Mouse (Mus musculus): Measurements from ENCODE around the gene Rnf168.
"Not testable (repeated sequence)": the region's sequence is repeated elsewhere in the genome, so short reads cannot be mapped to it uniquely, and the experiment has no call there.

Rnf168 gene

GRCm38 (mm10) chr16:32277308-32278256, at the start of gene Rnf168:
Gene Rnf168 (plus strand): TSS chr16:32277459.
- DNase-seq (ENCODE audit: low spot score): peak; percentile 76

DNA sequence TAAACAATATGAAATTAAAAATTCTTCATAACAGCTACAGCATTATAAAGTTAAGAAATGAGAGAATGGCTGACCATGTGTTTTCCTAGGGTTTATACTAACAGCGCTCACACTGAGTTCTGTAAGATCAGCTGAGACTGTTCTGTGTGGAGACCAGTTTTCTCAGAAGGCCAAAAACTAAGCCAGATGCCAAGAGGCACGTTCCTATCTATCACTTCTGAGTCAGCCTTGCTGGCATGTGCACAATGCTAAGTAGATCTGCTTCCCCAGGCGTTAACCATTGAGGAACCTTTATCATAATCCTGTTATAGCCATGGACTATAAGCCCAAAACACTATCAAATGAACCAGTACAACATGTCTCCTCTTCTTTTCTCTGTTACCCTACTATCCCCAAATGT, 45.2 kb upstream of the Rnf168 start:
- DNase-seq (ENCODE audit: low spot score): not testable (repeated sequence)

- DNase-seq (ENCODE audit: low spot score): no peak
These were observed 39.2 kb upstream of the Rnf168 start for GRCm38 (mm10) chr16:32237930-32238680.

GRCm38 (mm10) chr16:32239428-32240312, 37.6 kb upstream of the Rnf168 start:
- no peak for DNase-seq (ENCODE audit: low spot score)

DNA sequence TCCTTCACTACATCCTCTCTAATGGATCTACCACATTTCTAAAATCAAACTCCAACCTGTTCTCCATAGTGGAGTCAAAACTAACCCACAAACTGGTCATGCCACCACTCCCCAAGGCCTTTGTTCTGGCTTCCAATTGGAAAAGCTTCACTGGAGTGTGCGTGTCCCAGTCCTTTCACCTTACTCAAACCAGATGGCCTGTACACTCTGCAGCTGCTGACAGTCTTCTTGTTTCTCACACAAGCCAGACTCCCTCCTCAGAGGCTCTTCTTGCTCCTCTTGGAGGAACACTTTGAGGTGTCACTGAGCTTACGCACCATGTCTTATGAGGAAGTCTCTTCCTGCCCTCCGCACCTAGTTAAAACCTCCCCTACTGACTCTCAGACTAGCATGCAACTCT, 33.4 kb upstream of the Rnf168 start:
- DNase-seq (ENCODE audit: low spot score): no peak

DNA sequence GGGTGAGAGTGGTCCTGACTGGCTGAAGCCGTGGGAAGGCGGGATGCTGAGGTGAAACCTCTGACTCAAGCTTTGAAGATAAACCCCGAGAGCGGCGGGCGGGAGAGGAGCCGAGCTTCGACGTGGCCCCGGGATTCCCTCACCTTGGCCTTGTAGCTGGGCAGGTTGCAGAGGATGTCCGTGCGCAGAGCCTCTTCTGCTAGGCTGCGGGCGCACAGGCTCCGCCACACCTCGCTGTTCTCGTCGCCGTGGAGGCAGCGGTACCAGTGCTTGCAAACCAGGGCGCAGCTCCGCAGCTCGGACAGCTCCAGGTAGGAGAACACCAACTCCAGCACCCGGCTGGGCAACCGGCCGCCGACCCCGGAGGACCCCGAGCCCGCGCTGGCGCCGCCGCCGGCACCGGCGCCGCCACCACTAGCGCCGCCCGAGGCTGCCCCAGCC, 30.9 kb upstream of the Rnf168 start:
- DNase-seq (ENCODE audit: low spot score): peak; percentile 19

DNA sequence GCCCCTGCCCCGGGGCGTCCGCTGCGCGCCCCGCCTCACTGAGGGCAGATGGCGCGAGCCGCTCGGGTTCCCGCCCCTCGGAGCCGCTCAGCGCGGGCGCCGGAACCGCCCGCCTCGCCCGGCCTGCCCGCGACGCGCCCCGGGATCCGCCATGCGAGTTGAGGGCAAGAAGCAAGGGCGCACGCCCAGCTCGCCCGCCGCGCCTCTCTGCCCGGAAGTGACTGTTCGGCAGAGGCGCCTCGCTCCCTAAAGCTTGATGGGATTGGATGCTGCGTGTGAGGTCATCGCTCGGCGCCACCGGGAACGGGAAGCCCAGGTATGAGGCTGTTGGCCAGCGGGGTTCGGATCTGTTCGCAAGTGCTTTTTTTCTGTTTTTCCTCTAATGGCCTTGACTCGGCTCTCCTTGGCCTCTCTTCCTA, 30.3 kb upstream of the Rnf168 start, which contains the start of the genes Fbxo45 and Wdr53:
TSS of gene Fbxo45 (minus strand) at position 207 of the 419 bp plus-strand sequence.
TSS of gene Wdr53 (plus strand) at position 276 of the 419 bp plus-strand sequence.
- peak; percentile 93 for DNase-seq (ENCODE audit: low spot score)

- DNase-seq (ENCODE audit: low spot score): not testable (repeated sequence)
These were observed 13.0 kb upstream of the Rnf168 start for GRCm38 (mm10) chr16:32264225-32264624.

DNA sequence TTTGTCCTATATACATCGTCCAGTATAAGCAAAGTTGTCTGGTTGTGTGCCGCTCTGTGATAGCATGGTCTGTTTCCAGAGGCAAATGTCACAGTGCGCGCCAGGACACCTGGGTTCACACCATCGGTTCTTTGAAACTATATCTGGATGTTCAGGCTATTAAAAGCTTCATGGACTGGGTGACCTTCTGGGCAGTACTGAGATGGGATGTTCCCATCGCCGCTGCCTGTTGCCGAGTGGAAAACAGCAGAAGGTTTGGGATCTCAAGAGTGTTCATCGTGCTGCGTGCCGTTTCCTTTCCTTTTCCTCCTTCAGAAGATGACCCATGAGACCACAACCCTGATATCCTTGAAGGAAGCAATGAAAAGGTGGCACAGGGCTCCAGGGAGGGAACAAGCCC, 6.0 kb upstream of the Rnf168 start, which contains the start of gene Smco1:
TSS of gene Smco1 (plus strand) at position 178 of the 400 bp plus-strand sequence.
- DNase-seq (ENCODE audit: low spot score): no peak

DNA sequence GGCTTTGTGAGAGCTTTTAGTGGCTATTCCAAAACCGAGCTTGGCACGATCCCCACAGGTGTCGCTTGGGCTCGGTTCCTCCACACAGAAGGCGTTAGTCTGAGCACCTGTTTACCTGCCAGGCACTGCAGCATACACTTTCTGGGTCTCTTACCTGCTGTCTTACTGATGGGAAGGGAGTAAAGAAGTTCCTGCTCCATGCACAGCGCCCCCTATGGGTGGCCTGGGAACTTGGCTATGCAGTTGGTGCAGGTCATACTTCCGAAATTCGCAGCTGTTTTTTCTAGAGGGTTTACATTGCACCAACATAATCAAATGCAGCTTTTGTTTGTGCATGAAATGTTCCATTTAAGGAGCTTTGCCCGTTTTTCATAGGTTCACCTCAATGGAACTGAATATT, 3.9 kb upstream of the Rnf168 start:
- no peak for DNase-seq (ENCODE audit: low spot score)

DNA sequence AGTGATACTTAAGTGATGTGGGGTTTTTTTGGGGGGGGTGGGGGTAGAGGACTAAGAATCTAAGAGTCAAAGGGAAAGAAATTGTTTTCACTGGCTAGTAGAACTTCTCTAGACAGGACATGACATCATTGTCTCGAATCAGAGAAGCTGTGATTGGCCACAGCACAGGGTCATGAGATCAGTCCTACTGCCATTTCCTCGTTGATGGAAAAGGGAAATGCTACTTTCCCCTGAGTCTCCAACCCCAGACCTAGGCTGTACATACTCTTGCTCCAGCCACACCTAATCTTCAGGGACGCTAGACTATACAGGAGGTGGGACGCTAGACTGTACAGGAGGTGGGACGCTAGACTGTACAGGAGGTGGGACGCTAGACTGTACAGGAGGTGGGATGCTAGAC, 2.2 kb upstream of the Rnf168 start:
- no peak for DNase-seq (ENCODE audit: low spot score)

DNA sequence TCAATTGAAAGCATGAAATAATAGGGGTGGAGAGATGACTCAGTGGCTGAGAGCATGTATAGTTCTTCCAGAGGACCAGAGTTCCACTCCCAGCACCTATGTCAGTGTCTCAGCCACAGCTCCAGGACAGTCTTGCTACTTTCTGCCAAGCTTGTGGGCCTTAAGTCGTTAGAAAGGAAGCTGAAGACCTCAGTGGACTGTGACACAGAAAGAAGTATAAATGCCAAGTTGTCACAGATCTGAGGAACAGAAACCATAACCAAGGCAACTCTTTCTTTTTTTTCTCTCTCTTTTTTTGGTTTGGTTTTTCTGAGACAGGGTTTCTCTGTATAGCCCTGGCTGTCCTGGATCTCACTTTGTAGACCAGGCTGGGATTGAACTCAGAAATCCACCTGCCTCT, 1.4 kb upstream of the Rnf168 start:
- no peak for DNase-seq (ENCODE audit: low spot score)

- DNase-seq (ENCODE audit: low spot score): no peak
These were observed 1.1 kb downstream of the Rnf168 start for GRCm38 (mm10) chr16:32278396-32278795.

GRCm38 (mm10) chr16:32280211-32280610, 3.0 kb downstream of the Rnf168 start:
- DNase-seq (ENCODE audit: low spot score): no peak

- no peak for DNase-seq (ENCODE audit: low spot score)
These were observed 5.3 kb downstream of the Rnf168 start for GRCm38 (mm10) chr16:32282608-32283007.

DNA sequence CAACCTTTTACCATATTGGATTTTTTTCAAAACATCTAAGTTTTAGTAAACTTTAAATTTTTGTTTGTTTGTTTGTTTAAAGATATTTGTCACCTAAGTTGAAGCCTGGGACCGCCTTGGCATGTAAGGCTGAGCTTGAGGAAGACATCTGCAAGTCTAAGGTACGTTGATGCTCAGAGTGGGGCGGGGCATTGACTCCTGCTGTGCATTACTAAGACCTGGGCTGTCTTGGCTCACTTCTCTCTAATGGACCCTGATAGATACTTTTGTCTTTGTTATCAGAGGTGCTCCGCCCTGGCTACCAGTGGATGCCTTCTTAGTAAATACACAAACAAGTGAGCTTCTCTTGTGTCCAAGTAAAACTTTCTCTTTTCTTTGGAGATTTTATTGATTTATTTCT, 14.6 kb downstream of the Rnf168 start:
- no peak for DNase-seq (ENCODE audit: low spot score)

DNA sequence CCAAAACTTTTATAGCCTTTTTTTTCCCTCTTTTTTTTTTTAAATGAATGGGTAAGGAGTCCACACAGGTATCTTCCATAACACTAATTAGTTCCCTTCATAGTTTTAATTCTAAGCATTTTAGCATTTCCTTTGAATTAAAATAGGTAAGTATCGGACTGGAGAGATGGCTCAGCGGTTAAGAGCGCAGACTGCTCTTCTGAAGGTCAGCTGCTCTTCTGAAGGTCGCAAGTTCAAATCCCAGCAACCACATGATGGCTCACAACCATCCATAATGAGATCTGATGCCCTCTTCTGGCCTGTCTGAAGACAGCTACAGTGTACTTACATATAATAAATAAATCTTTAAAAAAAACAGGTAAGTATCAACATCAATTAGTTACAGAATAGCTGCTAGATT, 22.4 kb downstream of the Rnf168 start:
- not testable (repeated sequence) for DNase-seq (ENCODE audit: low spot score)

- no peak for DNase-seq (ENCODE audit: low spot score)
These were observed 25.8 kb downstream of the Rnf168 start for GRCm38 (mm10) chr16:32303046-32303445.

GRCm38 (mm10) chr16:32303886-32304285, 26.6 kb downstream of the Rnf168 start:
- no peak for DNase-seq (ENCODE audit: low spot score)

- no peak for DNase-seq (ENCODE audit: low spot score)
These were observed 34.7 kb downstream of the Rnf168 start for GRCm38 (mm10) chr16:32311970-32312369.

GRCm38 (mm10) chr16:32312386-32312785, 35.1 kb downstream of the Rnf168 start:
- DNase-seq (ENCODE audit: low spot score): no peak

- DNase-seq (ENCODE audit: low spot score): no peak
These were observed 35.6 kb downstream of the Rnf168 start for GRCm38 (mm10) chr16:32312859-32313258.
